Mouse (Mus musculus): ENCODE measurements at regions not wholly inside any gene's neighbourhood (a gene's known extent, or its start where the extent isn't known, plus 50 kb on each side); places are given as distances from the start of the nearest gene placed in this dataset.

DNA sequence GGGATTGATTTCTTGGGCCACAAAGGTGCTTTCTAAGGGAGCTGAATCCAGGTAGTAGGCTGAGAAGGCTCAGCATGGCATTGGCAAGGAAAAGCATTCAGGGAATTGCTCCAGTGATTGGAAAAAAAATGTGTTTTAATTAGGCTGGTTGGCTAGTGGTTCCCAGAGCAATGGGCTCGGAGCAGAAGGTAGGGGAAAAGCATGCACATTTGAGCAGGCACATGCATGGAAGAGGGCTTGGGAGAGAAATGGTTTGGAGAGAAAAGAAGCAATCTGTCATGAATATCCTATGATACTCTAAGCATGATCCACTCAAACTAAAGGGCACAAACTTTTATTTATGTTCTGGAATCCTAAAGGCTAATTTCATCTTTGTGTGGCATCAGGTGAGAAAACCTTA is 150.9 kb upstream of the Ppargc1a start:
- H3K27ac ChIP-seq (ENCODE audit: insufficient read depth, low read depth, low read length), result no peak overlapping the region
- no peak overlapping the region for H3K4me3 ChIP-seq (ENCODE audit: insufficient read depth, low read depth, low read length)
- DNase-seq, result no peak
- no peaks in the 10 kb centered on the region for H3K36me3 ChIP-seq (ENCODE audit: control insufficient read depth, insufficient read depth, low read length)
- TF ChIP-seq CTCF (conservative IDR thresholded peaks at IDR 0.05; ENCODE audit: insufficient read depth, insufficient read length, low read depth, low read length) (no peak), POLR2A (IDR thresholded peaks at IDR 0.05; ENCODE audit: low read depth, low read length) (no peak)
- 65% methylated on average over 1 of the region's 1 CpGs for WGBS
- H3K27me3 ChIP-seq (replicated peaks; ENCODE audit: control insufficient read depth, insufficient read depth, low read length), result no peaks in the 10 kb centered on the region
- H3K4me1 ChIP-seq (ENCODE audit: control insufficient read depth, insufficient read depth, low read length), result no peaks in the 10 kb centered on the region

DNA sequence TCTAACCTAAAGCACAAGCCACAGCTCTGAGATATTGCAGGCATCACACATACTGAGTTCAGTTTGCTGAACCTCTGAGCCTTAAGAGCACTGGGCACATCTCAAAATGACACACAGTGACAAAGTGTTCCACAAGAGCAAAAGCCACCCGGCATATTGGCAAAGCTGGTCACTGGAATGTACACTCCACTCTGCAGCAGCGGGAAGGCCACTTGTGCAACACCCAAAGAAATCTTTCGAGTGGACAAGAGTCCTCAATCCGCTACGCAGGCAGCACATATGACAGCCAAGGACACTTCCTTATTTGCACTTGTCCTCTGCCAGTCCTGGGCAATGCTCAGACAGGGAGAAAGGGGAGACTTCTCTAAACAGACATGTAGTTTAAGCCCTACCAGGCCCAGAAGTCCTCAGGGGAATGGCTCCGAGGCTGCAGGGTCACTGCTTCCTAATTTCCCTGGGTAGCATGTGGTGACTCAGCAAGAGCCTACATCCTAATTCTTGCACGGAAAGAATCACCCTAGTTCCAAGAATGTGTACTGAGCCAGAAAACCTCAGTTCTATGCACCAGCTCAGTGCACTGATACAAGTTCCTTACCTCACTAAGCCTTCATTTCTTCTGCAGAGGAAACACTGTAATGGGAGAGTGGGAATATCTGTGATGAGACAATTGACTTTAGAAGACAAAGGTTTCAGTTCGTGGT is 144.5 kb upstream of the Ppargc1a start:
- Histone ChIP-seq H3K4me3 (ENCODE audit: insufficient read depth, low read depth, low read length) (no peak overlapping the region), H3K27ac (ENCODE audit: insufficient read depth, low read depth, low read length) (no peak overlapping the region), H3K27me3 (replicated peaks; ENCODE audit: control insufficient read depth, insufficient read depth, low read length) (no peaks in the 10 kb centered on the region; the same call in 1 of the 2 replicates), H3K4me1 (ENCODE audit: control insufficient read depth, insufficient read depth, low read length) (no peaks in the 10 kb centered on the region), H3K36me3 (ENCODE audit: control insufficient read depth, insufficient read depth, low read length) (no peaks in the 10 kb centered on the region)
- 74% methylated on average over 8 of the region's 8 CpGs for WGBS
- TF ChIP-seq CTCF (conservative IDR thresholded peaks at IDR 0.05; ENCODE audit: insufficient read depth, insufficient read length, low read depth, low read length) (no peak), POLR2A (IDR thresholded peaks at IDR 0.05; ENCODE audit: low read depth, low read length) (no peak)
- DNase-seq, result peak; percentile 23

DNA sequence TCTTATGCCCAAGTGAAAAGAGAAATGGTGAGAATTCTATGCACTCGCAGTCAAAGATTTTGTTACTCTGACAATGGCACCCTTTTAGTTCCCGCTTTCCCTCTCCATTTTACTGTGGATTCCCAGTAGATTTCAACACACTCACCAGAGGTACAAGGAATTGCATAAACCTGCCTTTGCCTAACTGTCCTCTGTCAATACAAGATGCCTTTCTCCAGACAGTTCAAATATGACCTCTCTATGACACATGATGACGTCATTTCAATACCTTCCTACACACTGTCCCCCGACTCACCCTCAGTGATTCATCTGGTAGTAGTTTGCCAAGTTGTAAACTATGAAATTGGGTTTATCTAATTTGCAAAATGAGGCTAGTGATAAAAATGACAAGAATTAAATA is 143.1 kb upstream of the Ppargc1a start:
- 80% methylated on average over 4 of the region's 4 CpGs for WGBS
- H3K27ac ChIP-seq (ENCODE audit: insufficient read depth, low read depth, low read length), result no peak overlapping the region
- H3K27me3 ChIP-seq (replicated peaks; ENCODE audit: control insufficient read depth, insufficient read depth, low read length), result no peaks in the 10 kb centered on the region; the same call in 1 of the 2 replicates
- no peaks in the 10 kb centered on the region for H3K36me3 ChIP-seq (ENCODE audit: control insufficient read depth, insufficient read depth, low read length)
- H3K4me1 ChIP-seq (ENCODE audit: control insufficient read depth, insufficient read depth, low read length), result no peaks in the 10 kb centered on the region
- no peak for DNase-seq
- TF ChIP-seq POLR2A (IDR thresholded peaks at IDR 0.05; ENCODE audit: low read depth, low read length) (no peak), CTCF (conservative IDR thresholded peaks at IDR 0.05; ENCODE audit: insufficient read depth, insufficient read length, low read depth, low read length) (no peak)
- H3K4me3 ChIP-seq (ENCODE audit: insufficient read depth, low read depth, low read length), result no peak overlapping the region

DNA sequence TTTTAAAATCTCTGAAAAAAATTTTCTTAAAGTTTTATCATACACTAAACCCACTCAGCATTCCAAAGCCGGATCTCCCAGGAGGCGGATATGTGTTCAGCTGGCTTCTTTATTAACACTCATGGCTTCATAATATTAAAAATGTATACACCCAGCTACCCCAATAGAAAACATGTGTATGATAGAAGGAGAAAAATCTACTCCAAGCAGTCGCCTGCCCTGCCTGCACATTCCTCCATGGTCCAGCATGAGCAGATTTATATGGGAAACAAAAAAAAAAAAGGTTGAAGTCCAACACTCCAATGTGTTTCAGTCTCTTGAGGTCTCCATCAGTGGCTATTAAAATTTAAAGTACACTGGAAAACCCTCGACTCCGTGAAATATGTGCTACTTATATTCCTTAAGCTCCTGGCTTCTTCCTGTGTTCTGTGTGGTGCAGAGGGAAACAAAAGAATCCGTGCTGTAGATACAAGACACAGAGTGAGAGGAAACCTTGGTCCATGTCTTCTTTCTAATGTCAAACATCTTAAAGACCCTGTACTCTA is 142.0 kb upstream of the Ppargc1a start:
- no peaks in the 10 kb centered on the region; the same call in 1 of the 2 replicates for H3K27me3 ChIP-seq (replicated peaks; ENCODE audit: control insufficient read depth, insufficient read depth, low read length)
- 80% methylated on average over 6 of the region's 6 CpGs for WGBS
- H3K4me1 ChIP-seq (ENCODE audit: control insufficient read depth, insufficient read depth, low read length), result no peaks in the 10 kb centered on the region

DNA sequence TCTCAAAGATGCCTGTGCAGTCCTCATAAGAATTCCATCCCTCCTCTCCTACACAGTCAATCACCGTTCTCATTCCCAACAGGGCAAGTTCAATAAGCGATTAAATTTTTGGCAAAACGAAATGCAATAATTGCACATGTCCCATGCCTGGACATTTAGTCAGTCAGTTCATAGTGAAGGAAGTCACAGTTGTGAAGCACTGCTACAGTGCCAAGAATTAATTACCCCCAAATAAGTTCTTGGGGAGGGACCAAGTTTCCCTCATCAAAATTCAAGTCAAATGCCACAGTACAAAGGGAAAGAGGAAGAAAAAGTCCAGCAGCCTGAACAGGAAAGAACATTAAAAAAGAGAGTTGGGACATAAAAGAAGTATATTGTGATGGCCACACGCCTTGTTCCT is 112.4 kb upstream of the Ppargc1a start:
- no peak for TF ChIP-seq CTCF (conservative IDR thresholded peaks at IDR 0.05; ENCODE audit: insufficient read depth, insufficient read length, low read depth, low read length)
- no peak for TF ChIP-seq POLR2A (IDR thresholded peaks at IDR 0.05; ENCODE audit: low read depth, low read length)
- DNase-seq, result peak; percentile 45
- Histone ChIP-seq H3K36me3 (ENCODE audit: control insufficient read depth, insufficient read depth, low read length) (no peaks in the 10 kb centered on the region), H3K27me3 (replicated peaks; ENCODE audit: control insufficient read depth, insufficient read depth, low read length) (no peaks in the 10 kb centered on the region), H3K4me1 (ENCODE audit: control insufficient read depth, insufficient read depth, low read length) (peaks cover 2% of the 10 kb centered on the region; the same call in 1 of the 2 replicates), H3K4me3 (ENCODE audit: insufficient read depth, low read depth, low read length) (no peak overlapping the region), H3K27ac (ENCODE audit: insufficient read depth, low read depth, low read length) (no peak overlapping the region)
- 69% methylated on average over 4 of the region's 4 CpGs for WGBS

More for the DNA sequence above, 142.0 kb upstream of the Ppargc1a start:
- Histone ChIP-seq H3K36me3 (ENCODE audit: control insufficient read depth, insufficient read depth, low read length) (no peaks in the 10 kb centered on the region), H3K27ac (ENCODE audit: insufficient read depth, low read depth, low read length) (no peak overlapping the region), H3K4me3 (ENCODE audit: insufficient read depth, low read depth, low read length) (no peak overlapping the region)
- DNase-seq, result no peak
- TF ChIP-seq CTCF (conservative IDR thresholded peaks at IDR 0.05; ENCODE audit: insufficient read depth, insufficient read length, low read depth, low read length), result no peak
- TF ChIP-seq POLR2A (IDR thresholded peaks at IDR 0.05; ENCODE audit: low read depth, low read length), result no peak

DNA sequence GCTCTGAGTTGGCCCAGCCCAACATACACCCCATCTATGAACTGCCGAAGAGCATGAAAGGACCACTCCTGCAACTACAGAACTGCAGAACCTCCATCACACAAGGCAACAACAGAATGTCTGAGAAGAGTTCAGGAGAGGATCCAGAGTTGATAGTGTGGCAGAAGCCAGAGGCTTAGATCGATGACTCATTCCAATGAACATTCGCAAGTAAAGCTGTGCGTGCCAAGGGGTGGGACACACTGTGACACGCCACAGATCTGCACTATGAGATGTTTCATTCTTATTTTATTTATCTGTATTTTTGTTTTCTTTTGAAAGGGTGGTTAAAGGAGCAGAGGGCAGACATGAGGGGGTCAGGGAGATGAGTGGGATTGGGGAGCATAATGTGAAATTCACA is 103.7 kb upstream of the Ppargc1a start:
- Histone ChIP-seq H3K36me3 (ENCODE audit: control insufficient read depth, insufficient read depth, low read length) (no peaks in the 10 kb centered on the region), H3K4me3 (ENCODE audit: insufficient read depth, low read depth, low read length) (no peak overlapping the region), H3K27me3 (replicated peaks; ENCODE audit: control insufficient read depth, insufficient read depth, low read length) (no peaks in the 10 kb centered on the region), H3K27ac (ENCODE audit: insufficient read depth, low read depth, low read length) (no peak overlapping the region), H3K4me1 (ENCODE audit: control insufficient read depth, insufficient read depth, low read length) (no peaks in the 10 kb centered on the region)
- 93% methylated on average over 5 of the region's 5 CpGs for WGBS
- TF ChIP-seq CTCF (conservative IDR thresholded peaks at IDR 0.05; ENCODE audit: insufficient read depth, insufficient read length, low read depth, low read length) (no peak), POLR2A (IDR thresholded peaks at IDR 0.05; ENCODE audit: low read depth, low read length) (no peak)
- no peak for DNase-seq

DNA sequence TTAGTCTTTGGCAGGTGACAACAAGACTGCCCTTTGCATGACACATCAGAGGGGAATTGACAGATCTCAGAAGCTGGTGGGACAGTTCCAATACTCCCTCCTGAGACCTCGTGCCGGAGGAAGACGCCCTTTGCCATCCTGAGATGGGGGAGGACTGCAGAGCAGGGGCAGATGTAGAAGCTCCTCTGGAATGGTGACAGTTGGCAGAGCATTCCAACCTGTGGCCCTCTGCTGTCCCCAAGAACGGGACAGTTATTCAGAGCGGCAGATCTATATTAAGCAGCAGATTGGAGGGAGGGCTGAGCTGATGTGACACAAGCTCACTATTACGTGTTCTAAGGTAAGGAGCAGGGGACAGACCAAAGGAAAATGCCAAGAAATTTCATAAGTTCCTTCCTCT is 97.7 kb upstream of the Ppargc1a start:
- H3K27ac ChIP-seq (ENCODE audit: insufficient read depth, low read depth, low read length), result no peak overlapping the region

More for the DNA sequence above, 97.7 kb upstream of the Ppargc1a start:
- no peak for DNase-seq
- Histone ChIP-seq H3K4me3 (ENCODE audit: insufficient read depth, low read depth, low read length) (no peak overlapping the region), H3K36me3 (ENCODE audit: control insufficient read depth, insufficient read depth, low read length) (no peaks in the 10 kb centered on the region), H3K27me3 (replicated peaks; ENCODE audit: control insufficient read depth, insufficient read depth, low read length) (no peaks in the 10 kb centered on the region), H3K4me1 (ENCODE audit: control insufficient read depth, insufficient read depth, low read length) (no peaks in the 10 kb centered on the region)
- TF ChIP-seq CTCF (conservative IDR thresholded peaks at IDR 0.05; ENCODE audit: insufficient read depth, insufficient read length, low read depth, low read length) (no peak), POLR2A (IDR thresholded peaks at IDR 0.05; ENCODE audit: low read depth, low read length) (no peak)
- 69% methylated on average over 6 of the region's 6 CpGs for WGBS
